Mouse (Mus musculus) adrenal gland, adult 18-20 months (tissue): ENCODE results near the gene Abi1. TPM values are rescaled to one million over a fixed set of nuclear protein-coding genes. Genes with fewer than 3 reads are reported as not detected.
"Not testable (repeated sequence)": the region's sequence is repeated elsewhere in the genome, so short reads cannot be mapped to it uniquely, and the experiment has no call there.

Experiments
- DNase-seq, 2 experiments: peaks; one replicate each; pipeline ENCODE4 v3.0.0; 2021 to 2022; ENCODE audit warnings: low spot score in 2 of 2
- total RNA-seq, 2 experiments: library from RNA; stranded (reverse); gene quantifications; 1 replicate in 1 of 2; 2 replicates in 1 of 2; pipeline ENCODE4 v1.2.3; 2021

Abi1 gene
- total RNA-seq, 2 experiments from 2014 or later = 61.3 to 65.6 TPM

GRCm38 (mm10) chr2:22977387-22977973, 62.6 kb downstream of the Abi1 start:
- DNase-seq = no peak

- DNase-seq = no peak
These were observed 77.1 kb downstream of the Abi1 start for GRCm38 (mm10) chr2:22962970-22963369.

GRCm38 (mm10) chr2:22962242-22962641, 77.8 kb downstream of the Abi1 start:
- DNase-seq = no peak

GRCm38 (mm10) chr2:22961681-22962080, 78.4 kb downstream of the Abi1 start:
- DNase-seq = no peak

GRCm38 (mm10) chr2:22957415-22957814, 82.6 kb downstream of the Abi1 start:
- no peak for DNase-seq

- DNase-seq = no peak
These were observed 84.1 kb downstream of the Abi1 start for GRCm38 (mm10) chr2:22955914-22956313.

- DNase-seq = no peak
These were observed 85.8 kb downstream of the Abi1 start for GRCm38 (mm10) chr2:22954278-22954677.

- no peak for DNase-seq
These were observed 90.1 kb downstream of the Abi1 start for GRCm38 (mm10) chr2:22949956-22950355.

- no peak for DNase-seq
These were observed 106.5 kb downstream of the Abi1 start for GRCm38 (mm10) chr2:22933556-22933955.

GRCm38 (mm10) chr2:22928259-22928658, 111.8 kb downstream of the Abi1 start:
- no peak for DNase-seq

GRCm38 (mm10) chr2:22925911-22926310, 114.1 kb downstream of the Abi1 start:
- not testable (repeated sequence) for DNase-seq

- no peak for DNase-seq
These were observed 121.4 kb downstream of the Abi1 start for GRCm38 (mm10) chr2:22918651-22919050.

GRCm38 (mm10) chr2:22914421-22914820, 125.6 kb downstream of the Abi1 start:
- no peak for DNase-seq

GRCm38 (mm10) chr2:22903947-22904346, 136.1 kb downstream of the Abi1 start:
- DNase-seq = no peak

GRCm38 (mm10) chr2:22895282-22896273, 144.5 kb downstream of the Abi1 start, which contains the start of gene Pdss1:
Pdss1 (plus strand) TSS chr2:22895522.
- peak; percentile 83 to 85 for DNase-seq

- DNase-seq = peak in 1 of 2 experiments; percentile 2
These were observed 145.1 kb downstream of the Abi1 start for GRCm38 (mm10) chr2:22894932-22895281.

Other genes with a start within 250 kb of the Abi1 start
- 10 to 100 TPM in 1 of 2 experiments, 1 to 10 TPM in 1; 7.2 to 11.0 TPM for gene Pdss1, start 144.7 kb downstream of the Abi1 start, total RNA-seq
- 100 to 1,000 TPM in 1 of 2 experiments, 10 to 100 TPM in 1; 64.3 to 101 TPM for gene Acbd5, start 27.9 kb upstream of the Abi1 start, total RNA-seq
- under 1 TPM; 0.22 to 0.53 TPM for gene Mastl, start 115.8 kb upstream of the Abi1 start, total RNA-seq
- gene Yme1l1, start 116.1 kb upstream of the Abi1 start, total RNA-seq = 10 to 100 TPM; 96.0 to 99.9 TPM
- gene 4931423N10Rik, start 167.2 kb upstream of the Abi1 start, total RNA-seq = not detected